Mouse (Mus musculus) liver, embryonic 11.5 days (tissue): ENCODE data around the gene Snx33. TPM values are rescaled to one million over a fixed set of nuclear protein-coding genes. Genes with fewer than 3 reads are reported as not detected.

ENCODE experiments used
- ATAC-seq: fragments of 200-750 bp; cut with Nextera tagmentation; replicated peaks from 2 replicates; pipeline ENCODE4 v1.8.0; 2017; ENCODE audit warnings: moderate number of reproducible peaks, mild to moderate bottlenecking, moderate TSS enrichment, moderate library complexity; ENCODE audit not compliant: low FRiP score
- DNase-seq: peaks from one replicate; pipeline ENCODE4 v3.0.0-alpha.2; 2017; ENCODE audit warnings: low spot score
- H3K27ac ChIP-seq: fragments of 300-500 bp; sonication (generic); 2 replicates; pipeline ENCODE4 v1.5.1; 2014; ENCODE audit warnings: mild to moderate bottlenecking, low read depth, low read length, control low read depth
- H3K27me3 ChIP-seq: fragments of 300-500 bp; sonication (generic); replicated peaks from 2 replicates; pipeline ENCODE4 v1.6.1; 2014; ENCODE audit warnings: low read length, mixed read lengths; ENCODE audit not compliant: control insufficient read depth, insufficient read depth
- H3K36me3 ChIP-seq: fragments of 300-500 bp; sonication (generic); 2 replicates; pipeline ENCODE4 v1.6.1; 2014; ENCODE audit warnings: mild to moderate bottlenecking, low read length, moderate library complexity, mixed read lengths; ENCODE audit not compliant: control insufficient read depth, insufficient read depth
- H3K4me1 ChIP-seq: fragments of 300-500 bp; sonication (generic); replicated peaks from 2 replicates; pipeline ENCODE4 v1.6.1; 2014; ENCODE audit warnings: low read length, mixed read lengths; ENCODE audit not compliant: control insufficient read depth, insufficient read depth
- H3K4me2 ChIP-seq: fragments of 300-500 bp; sonication (generic); 2 replicates; pipeline ENCODE4 v1.6.1; 2014; ENCODE audit warnings: mild to moderate bottlenecking, control low read depth, moderate library complexity
- H3K4me3 ChIP-seq: fragments of 300-500 bp; sonication (generic); 2 replicates; pipeline ENCODE4 v1.5.1; 2014; ENCODE audit warnings: low read depth, low read length, control low read depth
- H3K9ac ChIP-seq: fragments of 300-500 bp; sonication (generic); 2 replicates; pipeline ENCODE4 v1.6.1; 2014; ENCODE audit warnings: low read depth, low read length, control low read depth
- H3K9me3 ChIP-seq: fragments of 300-500 bp; sonication (generic); 2 replicates; pipeline ENCODE4 v1.6.1; 2016; ENCODE audit warnings: low read length, inconsistent platforms, mixed read lengths; ENCODE audit not compliant: control insufficient read depth
- WGBS: fragments of 180-500 bp; shearing (Covaris S2); extraction: QIAGEN DNeasy Blood & Tissue Kit; methylation state at CpG from one replicate; pipeline ENCODE4 v1.1.7; 2014; 5-methylcytosine and 5-hydroxymethylcytosine counted together
- polyA plus RNA-seq: library from polyadenylated mRNA; unstranded; fragments of >200 nt; fragmentation: Nextera tagmentation; extraction: Ambion mirVana; gene quantifications from 2 replicates; pipeline ENCODE4 v1.2.1, GENCODE M21; 2014

Gene Snx33
- polyA plus RNA-seq, 1 experiment from 2014 or later = 3.9 TPM

DNA sequence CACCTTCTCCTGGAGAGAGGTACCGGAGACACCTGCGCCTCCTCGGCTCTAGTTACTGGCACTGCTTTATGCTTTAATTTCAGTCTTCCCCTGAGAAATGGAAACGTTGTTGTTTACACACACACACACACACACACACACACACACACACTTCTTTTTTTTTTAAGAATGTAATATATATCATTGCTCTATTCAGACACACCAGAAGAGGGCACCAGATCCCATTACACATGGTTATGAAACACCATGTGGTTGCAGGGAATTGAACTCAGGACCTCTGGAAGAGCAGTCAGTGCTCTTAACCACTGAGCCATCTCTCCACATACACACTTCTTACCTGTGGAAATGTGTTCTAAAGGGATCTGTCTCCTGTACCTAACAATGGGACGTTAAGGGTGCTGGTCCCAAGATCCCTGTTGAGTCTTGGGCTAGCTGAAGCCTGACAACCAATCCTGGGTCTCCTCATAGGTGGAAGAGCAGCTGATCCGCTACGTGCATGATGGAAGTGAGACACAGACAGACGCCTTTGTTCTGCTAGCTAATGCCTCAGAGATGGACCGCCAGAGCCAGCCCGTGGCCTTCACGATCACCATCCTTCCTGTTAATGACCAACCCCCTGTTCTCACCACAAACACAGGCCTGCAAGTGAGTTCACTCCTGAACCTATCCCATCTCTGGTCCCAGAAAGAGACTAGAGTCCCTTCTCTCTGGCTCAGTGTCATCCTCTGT is 37.5 kb downstream of the Snx33 start:
- Histone ChIP-seq H3K9me3 (no peaks in the 10 kb centered on the region), H3K27ac (no peak overlapping the region), H3K4me1 (0 out of 2 replicates have a peak, but pooled peaks cover 6% of the 10 kb centered on the region), H3K27me3 (no peaks in the 10 kb centered on the region), H3K4me2 (no peak overlapping the region; the same call in 1 of the 2 replicates), H3K36me3 (no peaks in the 10 kb centered on the region; the same call in 1 of the 2 replicates), H3K4me3 (no peak overlapping the region), H3K9ac (no peak overlapping the region)
- no peak for ATAC-seq
- DNase-seq = no peak
- WGBS = 68% methylated on average over 11 of the region's 11 CpGs

DNA sequence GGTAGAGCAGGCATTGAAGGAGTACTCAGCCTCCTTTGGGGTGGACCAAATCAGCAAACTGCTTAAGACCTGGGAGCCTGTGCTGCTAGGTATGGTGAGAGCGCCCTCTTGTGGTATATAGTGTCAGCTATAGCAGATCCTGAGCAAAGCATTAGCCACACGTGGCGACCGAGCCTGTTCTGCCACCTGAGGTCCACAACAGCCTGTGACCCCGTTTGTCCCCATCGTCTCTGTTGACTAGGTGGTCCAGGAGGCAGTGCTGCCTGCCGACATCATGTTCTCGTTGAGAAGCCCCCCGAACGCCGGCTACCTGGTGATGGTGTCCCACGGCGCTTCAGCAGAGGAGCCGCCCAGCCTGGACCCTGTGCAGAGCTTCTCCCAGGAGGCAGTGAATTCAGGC is 38.4 kb downstream of the Snx33 start:
- no peak overlapping the region for H3K27ac ChIP-seq
- H3K36me3 ChIP-seq = no peaks in the 10 kb centered on the region; the same call in 1 of the 2 replicates
- no peaks in the 10 kb centered on the region for H3K27me3 ChIP-seq
- 0 out of 2 replicates have a peak, but pooled peaks cover 6% of the 10 kb centered on the region for H3K4me1 ChIP-seq
- peak overlapping the region; percentile 28 for H3K4me3 ChIP-seq
- 6% methylated on average over 14 of the region's 14 CpGs for WGBS
- peak overlapping the region; percentile 65 for H3K4me2 ChIP-seq
- peak overlapping the region; percentile 34; the same call in 1 of the 2 replicates for H3K9ac ChIP-seq
- DNase-seq (peak; percentile 56), ATAC-seq (0 out of 2 replicates have a peak, but pooled peaks have one; percentile 51)
- H3K9me3 ChIP-seq = no peaks in the 10 kb centered on the region

- WGBS = 85% methylated on average over 16 of the region's 16 CpGs
- no peaks in the 10 kb centered on the region; the same call in 1 of the 2 replicates for H3K36me3 ChIP-seq
Measured at GRCm38 (mm10) chr9:56887581-56887980, 40.6 kb downstream of the Snx33 start.

DNA sequence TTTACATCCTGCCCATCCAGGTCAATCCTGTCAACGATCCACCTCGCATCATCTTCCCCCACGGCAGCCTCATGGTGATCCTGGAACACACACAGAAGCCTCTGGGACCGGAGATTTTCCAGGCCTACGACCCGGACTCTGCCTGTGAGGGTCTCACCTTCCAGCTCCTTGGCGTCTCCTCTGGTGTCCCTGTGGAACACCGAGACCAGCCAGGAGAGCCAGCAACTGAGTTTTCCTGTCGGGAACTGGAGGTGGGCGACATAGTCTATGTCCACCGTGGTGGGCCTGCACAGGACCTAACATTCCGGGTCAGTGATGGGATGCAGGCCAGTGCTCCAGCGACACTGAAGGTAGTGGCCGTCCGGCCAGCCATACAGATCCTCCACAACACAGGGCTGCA is 41.6 kb downstream of the Snx33 start:
- no peaks in the 10 kb centered on the region; the same call in 1 of the 2 replicates for H3K27me3 ChIP-seq
- WGBS = 83% methylated on average over 15 of the region's 15 CpGs
- ATAC-seq (no peak), DNase-seq (no peak)
- H3K9ac ChIP-seq = no peak overlapping the region
- 0 out of 2 replicates have a peak, but pooled peaks cover 6% of the 10 kb centered on the region for H3K4me1 ChIP-seq
- H3K9me3 ChIP-seq = no peaks in the 10 kb centered on the region
- no peaks in the 10 kb centered on the region; the same call in 1 of the 2 replicates for H3K36me3 ChIP-seq
- H3K4me3 ChIP-seq = no peak overlapping the region
- H3K4me2 ChIP-seq = no peak overlapping the region
- no peak overlapping the region for H3K27ac ChIP-seq

More at GRCm38 (mm10) chr9:56887581-56887980, 40.6 kb downstream of the Snx33 start:
- Histone ChIP-seq H3K4me2 (no peak overlapping the region), H3K27me3 (no peaks in the 10 kb centered on the region), H3K9ac (no peak overlapping the region), H3K9me3 (no peaks in the 10 kb centered on the region), H3K4me3 (no peak overlapping the region), H3K4me1 (0 out of 2 replicates have a peak, but pooled peaks cover 6% of the 10 kb centered on the region), H3K27ac (no peak overlapping the region)
- ATAC-seq (no peak), DNase-seq (no peak)

GRCm38 (mm10) chr9:56886113-56886512 is 42.1 kb downstream of the Snx33 start:
- no peak for ATAC-seq
- no peaks in the 10 kb centered on the region for H3K9me3 ChIP-seq
- DNase-seq = no peak
- H3K4me2 ChIP-seq = no peak overlapping the region
- H3K36me3 ChIP-seq = no peaks in the 10 kb centered on the region; the same call in 1 of the 2 replicates
- H3K4me1 ChIP-seq = 0 out of 2 replicates have a peak, but pooled peaks cover 6% of the 10 kb centered on the region
- H3K9ac ChIP-seq = no peak overlapping the region
- 63% methylated on average over 13 of the region's 13 CpGs for WGBS
- no peaks in the 10 kb centered on the region; the same call in 1 of the 2 replicates for H3K27me3 ChIP-seq
- no peak overlapping the region for H3K4me3 ChIP-seq
- H3K27ac ChIP-seq = no peak overlapping the region

- H3K36me3 ChIP-seq = no peaks in the 10 kb centered on the region; the same call in 1 of the 2 replicates
- no peaks in the 10 kb centered on the region; the same call in 1 of the 2 replicates for H3K27me3 ChIP-seq
- H3K4me3 ChIP-seq = no peak overlapping the region
- ATAC-seq (no peak), DNase-seq (no peak)
- H3K9me3 ChIP-seq = no peaks in the 10 kb centered on the region
- H3K4me1 ChIP-seq = no peaks in the 10 kb centered on the region
- no peak overlapping the region for H3K9ac ChIP-seq
- 72% methylated on average over 4 of the region's 4 CpGs for WGBS
- no peak overlapping the region for H3K4me2 ChIP-seq
- no peak overlapping the region for H3K27ac ChIP-seq
Measured at GRCm38 (mm10) chr9:56884328-56884727, 43.8 kb downstream of the Snx33 start.

GRCm38 (mm10) chr9:56883470-56883869 is 44.7 kb downstream of the Snx33 start:
- 78% methylated on average over 7 of the region's 7 CpGs for WGBS
- no peaks in the 10 kb centered on the region for H3K9me3 ChIP-seq
- H3K4me3 ChIP-seq = no peak overlapping the region
- no peak for DNase-seq
- H3K4me1 ChIP-seq = no peaks in the 10 kb centered on the region
- H3K27me3 ChIP-seq = no peaks in the 10 kb centered on the region; the same call in 1 of the 2 replicates
- no peak overlapping the region for H3K9ac ChIP-seq
- no peak overlapping the region for H3K27ac ChIP-seq
- no peak for ATAC-seq
- H3K4me2 ChIP-seq = no peak overlapping the region
- no peaks in the 10 kb centered on the region; the same call in 1 of the 2 replicates for H3K36me3 ChIP-seq

GRCm38 (mm10) chr9:56882818-56883217 is 45.4 kb downstream of the Snx33 start:
- no peak overlapping the region for H3K9ac ChIP-seq
- no peaks in the 10 kb centered on the region; the same call in 1 of the 2 replicates for H3K36me3 ChIP-seq
- H3K4me2 ChIP-seq = no peak overlapping the region
- WGBS = 60% methylated on average over 12 of the region's 12 CpGs
- ATAC-seq (no peak), DNase-seq (no peak)
- no peaks in the 10 kb centered on the region for H3K4me1 ChIP-seq
- no peaks in the 10 kb centered on the region for H3K9me3 ChIP-seq
- no peak overlapping the region for H3K27ac ChIP-seq
- no peak overlapping the region for H3K4me3 ChIP-seq
- H3K27me3 ChIP-seq = no peaks in the 10 kb centered on the region; the same call in 1 of the 2 replicates
